In genomic region chr10:67186489-67186888, GRCm38 (mm10) we compare ENCODE assay signal across 8 mouse cellular contexts.
DNase-seq lines count a peak whose midpoint lies in the region; ATAC-seq lines count a peak whose summit lies in the region.

No protein-coding gene starts in this region.

- no peaks in the 10 kb centered on the region for H3K27me3 ChIP-seq in heart, embryonic 10.5 days (ENCODE audit: insufficient read depth, poor library complexity, severe bottlenecking)
- no peaks in the 10 kb centered on the region for H3K27me3 ChIP-seq in forebrain, embryonic 12.5 days
- no peaks in the 10 kb centered on the region for H3K27me3 ChIP-seq in liver, embryonic 13.5 days

- peaks cover 15% of the 10 kb centered on the region; the same call in 1 of the 2 replicates for H3K4me1 ChIP-seq in heart, embryonic 10.5 days
- H3K4me1 ChIP-seq in forebrain, embryonic 12.5 days = peaks cover 25% of the 10 kb centered on the region
- H3K4me1 ChIP-seq in liver, embryonic 13.5 days (replicated peaks) = peaks cover 44% of the 10 kb centered on the region

- DNase-seq in heart, embryonic 10.5 days (ENCODE audit: low spot score) = no peak
- no peak for DNase-seq in heart, postnatal 14 days
- peak; percentile 60 for DNase-seq in A20 (ENCODE audit: low read depth, low spot score)
- no peak for DNase-seq in liver, embryonic 13.5 days
- no peak for DNase-seq in cerebellum, adult 11-12 months
- DNase-seq in cerebellum, postnatal 10 days = no peak
- no peak for DNase-seq in spleen, adult 18-20 months

- peak overlapping the region; percentile 91 for H3K27ac ChIP-seq in heart, embryonic 10.5 days
- no peak overlapping the region for H3K27ac ChIP-seq in forebrain, embryonic 12.5 days
- H3K27ac ChIP-seq in liver, embryonic 13.5 days = peak overlapping the region; percentile 70

- H3K4me3 ChIP-seq in heart, embryonic 10.5 days = peak overlapping the region; percentile 64
- peak overlapping the region; percentile 45 for H3K4me3 ChIP-seq in forebrain, embryonic 12.5 days (replicated peaks)
- H3K4me3 ChIP-seq in liver, embryonic 13.5 days (replicated peaks) = peak overlapping the region; percentile 71

- ATAC-seq in forebrain, embryonic 12.5 days (ENCODE audit: low FRiP score) = no peak
- ATAC-seq in liver, embryonic 13.5 days (ENCODE audit: low read depth) = no peak

- intact Hi-C loops in heart, postnatal 14 days (cut with DNase I) = loop anchor here (5.0 kb wide), 4 partner anchors 59 to 279 kb away; no protein-coding TSS in a partner anchor

- peaks cover 6% of the 10 kb centered on the region for H3K36me3 ChIP-seq in heart, embryonic 10.5 days
- peaks cover 3% of the 10 kb centered on the region for H3K36me3 ChIP-seq in forebrain, embryonic 12.5 days (replicated peaks)
- peaks cover 3% of the 10 kb centered on the region; the same call in 1 of the 2 replicates for H3K36me3 ChIP-seq in liver, embryonic 13.5 days

- H3K9me3 ChIP-seq in heart, embryonic 10.5 days = no peaks in the 10 kb centered on the region
- H3K9me3 ChIP-seq in forebrain, embryonic 12.5 days = no peaks in the 10 kb centered on the region
- no peaks in the 10 kb centered on the region for H3K9me3 ChIP-seq in liver, embryonic 13.5 days (replicated peaks)

- peak overlapping the region; percentile 60 for H3K4me2 ChIP-seq in forebrain, embryonic 12.5 days
- H3K4me2 ChIP-seq in liver, embryonic 13.5 days = peak overlapping the region; percentile 79

- H3K9ac ChIP-seq in forebrain, embryonic 12.5 days = peak overlapping the region; percentile 42; the same call in 1 of the 2 replicates
- peak overlapping the region; percentile 82 for H3K9ac ChIP-seq in liver, embryonic 13.5 days
